Mouse (Mus musculus) adrenal gland, adult 2 months (tissue): ENCODE measurements around the gene Olfr203. TPM values are rescaled to one million over a fixed set of nuclear protein-coding genes. Genes with fewer than 3 reads are reported as not detected.
"Not testable (repeated sequence)": the region's sequence is repeated elsewhere in the genome, so short reads cannot be mapped to it uniquely, and the experiment has no call there.

Experiments used
- DNase-seq: peaks from one replicate; pipeline ENCODE4 v3.0.0; 2021
- long read RNA-seq: library from polyadenylated mRNA; stranded (forward); transcript quantifications from one replicate; pipeline ENCODE4 v2.0.0, GENCODE M21; 2021
- polyA plus RNA-seq: library from polyadenylated mRNA; depleted of rRNA; stranded (reverse); fragments of >200 nt; gene quantifications from 2 replicates; pipeline ENCODE4 v1.2.3, GENCODE M21; 2012; rRNA removed
- total RNA-seq, 2 experiments: library from RNA; stranded (reverse); gene quantifications; 2 replicates each; pipeline ENCODE4 v1.2.3; 2021

The Olfr203 gene
- total RNA-seq: not detected
- not detected in 2 replicates for polyA plus RNA-seq
- long read RNA-seq: 0 reads

GRCm38 (mm10) chr16:59298581-59298980, at the start of gene Olfr203:
Olfr203 (plus strand) TSS chr16:59298881.
- DNase-seq: no peak

- DNase-seq: no peak
Observed at GRCm38 (mm10) chr16:59249684-59250083, 49.0 kb upstream of the Olfr203 start.

GRCm38 (mm10) chr16:59269097-59269496, 29.6 kb upstream of the Olfr203 start:
- DNase-seq: not testable (repeated sequence)

- DNase-seq: not testable (repeated sequence)
Observed at GRCm38 (mm10) chr16:59272532-59272931, 26.1 kb upstream of the Olfr203 start, which contains the start of gene Olfr201. Olfr201 (minus strand) TSS chr16:59272632.

- no peak for DNase-seq
Observed at GRCm38 (mm10) chr16:59280542-59280941, 18.1 kb upstream of the Olfr203 start.

- no peak for DNase-seq
Observed at GRCm38 (mm10) chr16:59283476-59283875, 15.2 kb upstream of the Olfr203 start.

GRCm38 (mm10) chr16:59286693-59287092, 12.0 kb upstream of the Olfr203 start, which contains the start of gene Olfr202:
Olfr202 (minus strand) TSS chr16:59286793.
- no peak for DNase-seq

GRCm38 (mm10) chr16:59287576-59287975, 11.1 kb upstream of the Olfr203 start:
- DNase-seq: not testable (repeated sequence)

GRCm38 (mm10) chr16:59318148-59318547, 19.5 kb downstream of the Olfr203 start, which contains the start of gene Olfr204:
Olfr204 (minus strand) TSS chr16:59318248.
- no peak for DNase-seq

GRCm38 (mm10) chr16:59323262-59323661, 24.6 kb downstream of the Olfr203 start:
- not testable (repeated sequence) for DNase-seq

- no peak for DNase-seq
Observed at GRCm38 (mm10) chr16:59331038-59331437, 32.4 kb downstream of the Olfr203 start, which contains the start of gene Olfr205. Olfr205 (minus strand) TSS chr16:59331138.

GRCm38 (mm10) chr16:59349146-59349545, 50.5 kb downstream of the Olfr203 start, which contains the start of gene Olfr206:
Olfr206 (minus strand) TSS chr16:59349246.
- no peak for DNase-seq

Other genes with a start within 250 kb of the Olfr203 start
- gene Olfr190, start 220.9 kb upstream of the Olfr203 start, total RNA-seq: not detected
- gene Olfr190, start 220.9 kb upstream of the Olfr203 start, polyA plus RNA-seq: not detected in 2 replicates
- gene Olfr191, start 209.1 kb upstream of the Olfr203 start, total RNA-seq: not detected
- not detected in 2 replicates for gene Olfr191, start 209.1 kb upstream of the Olfr203 start, polyA plus RNA-seq
- gene Olfr193, start 187.0 kb upstream of the Olfr203 start, total RNA-seq: not detected
- not detected in 2 replicates for gene Olfr193, start 187.0 kb upstream of the Olfr203 start, polyA plus RNA-seq
- gene Olfr194, start 177.8 kb upstream of the Olfr203 start, total RNA-seq: not detected
- gene Olfr194, start 177.8 kb upstream of the Olfr203 start, polyA plus RNA-seq: not detected in 2 replicates
- gene Olfr195, start 151.8 kb upstream of the Olfr203 start, total RNA-seq: not detected
- not detected in 2 replicates for gene Olfr195, start 151.8 kb upstream of the Olfr203 start, polyA plus RNA-seq
- not detected for gene Olfr196, start 128.4 kb upstream of the Olfr203 start, total RNA-seq
- gene Olfr196, start 128.4 kb upstream of the Olfr203 start, polyA plus RNA-seq: not detected in 2 replicates
- gene Olfr198, start 95.3 kb upstream of the Olfr203 start, total RNA-seq: not detected
- gene Olfr198, start 95.3 kb upstream of the Olfr203 start, polyA plus RNA-seq: not detected in 2 replicates
- not detected for gene Olfr199, start 79.1 kb upstream of the Olfr203 start, total RNA-seq
- gene Olfr199, start 79.1 kb upstream of the Olfr203 start, polyA plus RNA-seq: not detected in 2 replicates
- not detected for gene Olfr201, start 26.2 kb upstream of the Olfr203 start, total RNA-seq
- gene Olfr201, start 26.2 kb upstream of the Olfr203 start, polyA plus RNA-seq: not detected in 2 replicates
- gene Olfr202, start 12.1 kb upstream of the Olfr203 start, total RNA-seq: not detected
- not detected in 2 replicates for gene Olfr202, start 12.1 kb upstream of the Olfr203 start, polyA plus RNA-seq
- not detected for gene Olfr204, start 19.4 kb downstream of the Olfr203 start, total RNA-seq
- not detected in 2 replicates for gene Olfr204, start 19.4 kb downstream of the Olfr203 start, polyA plus RNA-seq
- gene Olfr205, start 32.3 kb downstream of the Olfr203 start, total RNA-seq: not detected
- gene Olfr205, start 32.3 kb downstream of the Olfr203 start, polyA plus RNA-seq: not detected in 2 replicates
- not detected for gene Olfr206, start 50.4 kb downstream of the Olfr203 start, total RNA-seq
- gene Olfr206, start 50.4 kb downstream of the Olfr203 start, polyA plus RNA-seq: not detected in 2 replicates
- not detected for gene Olfr209, start 65.1 kb downstream of the Olfr203 start, total RNA-seq
- gene Olfr209, start 65.1 kb downstream of the Olfr203 start, polyA plus RNA-seq: not detected in 2 replicates
- not detected for gene Gabrr3, start 108.5 kb downstream of the Olfr203 start, total RNA-seq
- gene Gabrr3, start 108.5 kb downstream of the Olfr203 start, polyA plus RNA-seq: not detected in 2 replicates
- 10 to 100 TPM; 18.9 to 24.9 TPM for gene Riox2, start 172.9 kb downstream of the Olfr203 start, total RNA-seq
- 2.3 and 4.5 TPM in 2 replicates for gene Riox2, start 172.9 kb downstream of the Olfr203 start, polyA plus RNA-seq